Mouse (Mus musculus): ENCODE data around the gene Vsir.

The Vsir gene

GRCm38 (mm10) chr10:60354003-60354325 lies 7.3 kb downstream of the Vsir start:
- no peak for DNase-seq

GRCm38 (mm10) chr10:60354881-60355677 lies 8.4 kb downstream of the Vsir start:
- DNase-seq: no peak

- no peak for DNase-seq
These were observed 10.8 kb downstream of the Vsir start for GRCm38 (mm10) chr10:60357441-60357840.

- DNase-seq: no peak
These were observed 11.2 kb downstream of the Vsir start for GRCm38 (mm10) chr10:60357901-60358300.

- DNase-seq: no peak
These were observed 12.1 kb downstream of the Vsir start for GRCm38 (mm10) chr10:60358776-60359175.

GRCm38 (mm10) chr10:60361615-60362309 lies 15.1 kb downstream of the Vsir start:
- DNase-seq: no peak

- DNase-seq: no peak
These were observed 15.6 kb downstream of the Vsir start for GRCm38 (mm10) chr10:60362310-60362628.

GRCm38 (mm10) chr10:60363426-60363825 lies 16.8 kb downstream of the Vsir start:
- no peak for DNase-seq

- no peak for DNase-seq
These were observed 20.5 kb downstream of the Vsir start for GRCm38 (mm10) chr10:60367145-60367544.

GRCm38 (mm10) chr10:60367904-60368303 lies 21.3 kb downstream of the Vsir start:
- DNase-seq: no peak

- no peak for DNase-seq
These were observed 22.8 kb downstream of the Vsir start for GRCm38 (mm10) chr10:60369405-60369804.

GRCm38 (mm10) chr10:60370098-60370497 lies 23.4 kb downstream of the Vsir start:
- no peak for DNase-seq

GRCm38 (mm10) chr10:60370601-60371061 lies 24.0 kb downstream of the Vsir start:
- peak; percentile 77 for DNase-seq

- peak; percentile 76 for DNase-seq
These were observed 25.1 kb downstream of the Vsir start for GRCm38 (mm10) chr10:60371596-60372386.

GRCm38 (mm10) chr10:60373543-60373936 lies 26.9 kb downstream of the Vsir start:
- no peak for DNase-seq

- DNase-seq: no peak
These were observed 27.4 kb downstream of the Vsir start for GRCm38 (mm10) chr10:60373937-60374578.

- no peak for DNase-seq
These were observed 30.1 kb downstream of the Vsir start for GRCm38 (mm10) chr10:60376704-60377103.

- no peak for DNase-seq
These were observed 32.8 kb downstream of the Vsir start for GRCm38 (mm10) chr10:60379419-60379957.

GRCm38 (mm10) chr10:60380229-60380628 lies 33.6 kb downstream of the Vsir start:
- peak; percentile 22 for DNase-seq

- DNase-seq: peak; percentile 83
These were observed 34.7 kb downstream of the Vsir start for GRCm38 (mm10) chr10:60381142-60381925.

- DNase-seq: peak; percentile 59
These were observed 41.7 kb downstream of the Vsir start for GRCm38 (mm10) chr10:60388332-60388731.

- peak; percentile 81 for DNase-seq
These were observed 42.8 kb downstream of the Vsir start for GRCm38 (mm10) chr10:60389447-60389865.
